Mouse (Mus musculus) Patski (cell line): ENCODE data around the gene Defb38. TPM values are rescaled to one million over a fixed set of nuclear protein-coding genes. Genes with fewer than 3 reads are reported as not detected.

Source experiments
- ATAC-seq: fragments of 100-300 bp; one replicate; pipeline ENCODE4 v1.8.0; 2021
- CTCF ChIA-PET: fragments of 350-600 bp; sonication (Branson Sonifier 250); formaldehyde crosslinking; loops from one replicate; lab custom pipeline; 2022; ENCODE audit warnings: inconsistent platforms; lab: Charles Lee
- POLR2A ChIA-PET: fragments of 350-600 bp; sonication (Branson Sonifier 250); formaldehyde crosslinking; loops from one replicate; lab custom pipeline; 2022; ENCODE audit warnings: antibody characterized with exemption, inconsistent platforms; lab: Charles Lee
- DNase-seq: peaks from one replicate; pipeline ENCODE4 v3.0.0-alpha.2; 2011; ENCODE audit warnings: low read depth, low spot score
- H3K27me3 ChIP-seq: fragments of 371-371 bp; one replicate; pipeline ENCODE4 v1.5.1; 2021
- CTCF ChIP-seq: fragments of 100-300 bp; IDR thresholded peaks from one replicate; pipeline ENCODE4 v1.5.1; 2021
- in situ Hi-C: fragments of 300-500 bp; cut with MboI; formaldehyde crosslinking; loops from 3 replicates; pipeline ENCODE4 v1.11.1; 2018; ENCODE audit warnings: low pct_unique_long_range_greater_than_20kb, mixed read lengths
- polyA plus RNA-seq: library from polyadenylated mRNA; unstranded; gene quantifications from one replicate; pipeline ENCODE4 v1.2.3, GENCODE M21; 2021

The Defb38 gene
- not detected for polyA plus RNA-seq

GRCm38 (mm10) chr8:19026466-19026865 lies at the start of gene Defb38:
Defb38 (minus strand) TSS chr8:19026566.
- ChIA-PET CTCF (no interaction called here), POLR2A (no interaction called here)
- ATAC-seq (no peak), DNase-seq (no peak)
- peaks cover 13% of the 10 kb centered on the region for H3K27me3 ChIP-seq
- in situ Hi-C loops = no loop called here
- no peak for TF ChIP-seq CTCF

GRCm38 (mm10) chr8:19066013-19066412 lies 39.6 kb upstream of the Defb38 start:
- TF ChIP-seq CTCF = no peak
- ChIA-PET CTCF (no interaction called here), POLR2A (no interaction called here)
- no peak for DNase-seq
- no peak for ATAC-seq
- in situ Hi-C loops = no loop called here
- peaks cover 2% of the 10 kb centered on the region for H3K27me3 ChIP-seq

- POLR2A ChIA-PET = no interaction called here
- TF ChIP-seq CTCF = no peak
- in situ Hi-C loops = no loop called here
- no peaks in the 10 kb centered on the region for H3K27me3 ChIP-seq
- CTCF ChIA-PET = no interaction called here
- ATAC-seq (no peak), DNase-seq (no peak)
Observed at GRCm38 (mm10) chr8:19064710-19065109, 38.3 kb upstream of the Defb38 start, which contains the start of gene Defb39. Defb39 (minus strand) TSS chr8:19064810.

GRCm38 (mm10) chr8:19062891-19063290 lies 36.5 kb upstream of the Defb38 start:
- CTCF ChIA-PET = interaction anchor here (0.7 kb wide), 1 partner anchor 13 kb away, joined by 3 read pairs; no protein-coding TSS in a partner anchor
- in situ Hi-C loops = no loop called here

GRCm38 (mm10) chr8:19045242-19045641 lies 18.9 kb upstream of the Defb38 start:
- CTCF ChIA-PET = no interaction called here
- POLR2A ChIA-PET = no interaction called here
- no peak for TF ChIP-seq CTCF
- DNase-seq (no peak), ATAC-seq (no peak)
- no peaks in the 10 kb centered on the region for H3K27me3 ChIP-seq
- in situ Hi-C loops = no loop called here

More at GRCm38 (mm10) chr8:19062891-19063290, 36.5 kb upstream of the Defb38 start:
- DNase-seq (no peak), ATAC-seq (no peak)
- no peaks in the 10 kb centered on the region for H3K27me3 ChIP-seq
- no peak for TF ChIP-seq CTCF
- POLR2A ChIA-PET = no interaction called here

Other genes starting within 250 kb of the Defb38 start
- gene Defb40, start 48.3 kb downstream of the Defb38 start, polyA plus RNA-seq = not detected
- not detected for gene Defb37, start 35.5 kb downstream of the Defb38 start, polyA plus RNA-seq
- not detected for gene Defb39, start 38.2 kb upstream of the Defb38 start, polyA plus RNA-seq
- gene Defb12, start 88.3 kb upstream of the Defb38 start, polyA plus RNA-seq = not detected
- gene Defb34, start 97.2 kb upstream of the Defb38 start, polyA plus RNA-seq = not detected
- not detected for gene Gm45826, start 114.2 kb upstream of the Defb38 start, polyA plus RNA-seq
- not detected for gene Defb14, start 167.8 kb upstream of the Defb38 start, polyA plus RNA-seq
- not detected for gene Defb4, start 172.1 kb upstream of the Defb38 start, polyA plus RNA-seq
- gene Defb6, start 198.9 kb upstream of the Defb38 start, polyA plus RNA-seq = not detected
- gene Defb46, start 213.3 kb upstream of the Defb38 start, polyA plus RNA-seq = not detected
- not detected for gene Defb5, start 221.0 kb upstream of the Defb38 start, polyA plus RNA-seq